Mouse (Mus musculus) midbrain, embryonic 13.5 days (tissue): ENCODE measurements around the gene Tbc1d22a. TPM values are rescaled to one million over a fixed set of nuclear protein-coding genes. Genes with fewer than 3 reads are reported as not detected.
"Not testable (repeated sequence)": the region's sequence is repeated elsewhere in the genome, so short reads cannot be mapped to it uniquely, and the experiment has no call there.

Experiments
- ATAC-seq: fragments of 200-750 bp; cut with Nextera tagmentation; 2 replicates; pipeline ENCODE4 v1.8.0; 2017; ENCODE audit warnings: mild to moderate bottlenecking, moderate TSS enrichment, moderate library complexity
- H3K27ac ChIP-seq: fragments of 300-500 bp; sonication (generic); 2 replicates; pipeline ENCODE4 v1.5.1; 2015; ENCODE audit warnings: inconsistent platforms, mild to moderate bottlenecking, moderate library complexity
- H3K27me3 ChIP-seq: fragments of 300-500 bp; sonication (generic); 2 replicates; pipeline ENCODE4 v1.6.1; 2015; ENCODE audit warnings: mild to moderate bottlenecking, inconsistent platforms
- H3K36me3 ChIP-seq: fragments of 300-500 bp; sonication (generic); 2 replicates; pipeline ENCODE4 v1.6.1; 2015; ENCODE audit warnings: mild to moderate bottlenecking, inconsistent platforms
- H3K4me1 ChIP-seq: fragments of 300-500 bp; sonication (generic); replicated peaks from 2 replicates; pipeline ENCODE4 v1.6.1; 2015; ENCODE audit warnings: inconsistent platforms
- H3K4me2 ChIP-seq: fragments of 300-500 bp; sonication (generic); replicated peaks from 2 replicates; pipeline ENCODE4 v1.6.1; 2015; ENCODE audit warnings: moderate library complexity, mild to moderate bottlenecking, inconsistent platforms
- H3K4me3 ChIP-seq: fragments of 300-500 bp; sonication (generic); replicated peaks from 2 replicates; pipeline ENCODE4 v1.5.1; 2015; ENCODE audit warnings: mild to moderate bottlenecking, inconsistent platforms
- H3K9ac ChIP-seq: fragments of 300-500 bp; sonication (generic); replicated peaks from 2 replicates; pipeline ENCODE4 v1.6.1; 2015; ENCODE audit warnings: mild to moderate bottlenecking, inconsistent platforms
- H3K9me3 ChIP-seq: fragments of 300-500 bp; sonication (generic); 2 replicates; pipeline ENCODE4 v1.6.1; 2016; ENCODE audit warnings: mild to moderate bottlenecking, inconsistent platforms
- WGBS: fragments of 180-500 bp; shearing (Covaris S2); methylation state at CpG from one replicate; pipeline ENCODE4 v1.1.7; 2015; 5-methylcytosine and 5-hydroxymethylcytosine counted together
- polyA plus RNA-seq: library from polyadenylated mRNA; unstranded; fragments of >200 nt; fragmentation: Nextera tagmentation; extraction: Ambion mirVana; gene quantifications from 2 replicates; pipeline ENCODE4 v1.2.1, GENCODE M21; 2015

The Tbc1d22a gene
- polyA plus RNA-seq, 1 experiment from 2014 or later, result 13.4 TPM

- Histone ChIP-seq H3K27ac (0 out of 2 replicates have a peak overlapping the region, but pooled peaks have one; percentile 90), H3K27me3 (peaks cover 5% of the 10 kb centered on the region; the same call in 1 of the 2 replicates), H3K4me2 (peak overlapping the region; percentile 82), H3K36me3 (no peaks in the 10 kb centered on the region), H3K9ac (peak overlapping the region; percentile 95), H3K4me1 (peaks cover 54% of the 10 kb centered on the region), H3K9me3 (no peaks in the 10 kb centered on the region), H3K4me3 (peak overlapping the region; percentile 86)
- WGBS, result 71% methylated on average over 5 of the region's 5 CpGs
- no peak for ATAC-seq
These were observed 30.2 kb upstream of the Tbc1d22a start for GRCm38 (mm10) chr15:86184071-86184470.

- H3K4me2 ChIP-seq, result peak overlapping the region; percentile 82
- peak overlapping the region; percentile 90 for H3K27ac ChIP-seq
- no peaks in the 10 kb centered on the region for H3K9me3 ChIP-seq
- H3K4me1 ChIP-seq, result peaks cover 60% of the 10 kb centered on the region
- peak; percentile 65 for ATAC-seq
- under 1% methylated on average over 70 of the region's 70 CpGs for WGBS
- peaks cover 5% of the 10 kb centered on the region; the same call in 1 of the 2 replicates for H3K27me3 ChIP-seq
- H3K9ac ChIP-seq, result peak overlapping the region; percentile 95
- peak overlapping the region; percentile 86 for H3K4me3 ChIP-seq
- H3K36me3 ChIP-seq, result no peaks in the 10 kb centered on the region
These were observed 29.2 kb upstream of the Tbc1d22a start for GRCm38 (mm10) chr15:86184851-86185688.

DNA sequence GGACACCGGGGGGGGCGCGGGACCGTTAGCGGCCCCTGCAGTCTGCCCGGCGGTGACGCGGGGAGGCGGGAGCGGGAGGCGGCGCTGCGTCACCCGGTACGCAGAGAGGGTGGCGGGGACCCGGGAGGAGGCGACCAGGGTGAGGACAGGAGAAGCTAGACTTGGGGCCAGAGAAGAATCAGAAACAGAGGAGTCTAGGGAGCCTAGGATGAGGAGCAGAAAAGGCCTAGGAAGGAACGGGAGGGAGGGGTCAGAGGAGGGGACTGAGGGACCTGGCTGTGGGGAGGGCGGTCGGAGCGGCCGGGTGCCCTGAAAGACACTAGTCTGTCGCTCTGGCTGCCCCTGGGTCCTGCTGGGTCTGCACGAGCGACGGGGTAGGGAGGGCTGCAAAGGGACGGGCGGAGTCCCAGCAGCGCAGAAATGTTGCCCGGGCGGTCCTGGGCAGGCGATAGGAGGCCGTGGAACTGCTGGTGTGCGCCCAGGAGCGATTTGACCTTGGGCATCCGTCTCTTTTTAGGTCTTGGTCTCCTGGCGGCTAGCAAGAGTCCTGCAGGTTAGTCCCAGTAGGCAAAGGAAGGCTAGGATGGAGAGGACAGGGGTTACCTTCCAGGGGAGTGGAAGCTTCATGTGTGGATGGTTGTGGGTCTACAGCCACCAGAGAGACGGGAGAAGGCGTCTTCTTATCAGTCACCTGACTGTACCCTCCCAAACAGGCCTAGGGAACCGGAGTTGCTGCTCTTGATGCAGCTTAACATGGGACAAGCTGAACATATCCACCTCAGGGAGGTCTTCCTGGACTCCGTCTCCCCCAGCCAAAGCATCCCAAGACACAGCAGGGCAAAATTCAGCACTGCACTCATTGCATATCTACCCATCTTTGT, 28.3 kb upstream of the Tbc1d22a start, which contains the start of gene Cerk:
Gene Cerk, minus strand, starts transcription at position 453 of the 881 bp plus-strand sequence.
- H3K4me1 ChIP-seq, result peaks cover 60% of the 10 kb centered on the region
- WGBS, result 3% methylated on average over 42 of the region's 43 CpGs
- peak within 1 kb of the TSS; percentile 90 for H3K27ac ChIP-seq
- H3K27me3 ChIP-seq, result peaks cover 5% of the 10 kb centered on the region; the same call in 1 of the 2 replicates
- H3K36me3 ChIP-seq, result no peaks in the 10 kb centered on the region
- ATAC-seq, result peak; percentile 73
- peak within 1 kb of the TSS; percentile 95 for H3K9ac ChIP-seq
- H3K4me3 ChIP-seq, result peak within 1 kb of the TSS; percentile 86
- no peaks in the 10 kb centered on the region for H3K9me3 ChIP-seq
- H3K4me2 ChIP-seq, result peak within 1 kb of the TSS; percentile 82

GRCm38 (mm10) chr15:86186686-86187085, 27.6 kb upstream of the Tbc1d22a start:
- Histone ChIP-seq H3K4me1 (peaks cover 59% of the 10 kb centered on the region), H3K36me3 (no peaks in the 10 kb centered on the region)

GRCm38 (mm10) chr15:86188186-86188585, 26.1 kb upstream of the Tbc1d22a start:
- no peak overlapping the region for H3K4me3 ChIP-seq
- 21% methylated on average over 5 of the region's 5 CpGs for WGBS
- peak; percentile 40; the same call in 1 of the 2 replicates for ATAC-seq
- peaks cover 5% of the 10 kb centered on the region; the same call in 1 of the 2 replicates for H3K27me3 ChIP-seq
- H3K36me3 ChIP-seq, result no peaks in the 10 kb centered on the region
- H3K27ac ChIP-seq, result peak overlapping the region; percentile 53
- H3K9ac ChIP-seq, result peak overlapping the region; percentile 32; the same call in 1 of the 2 replicates
- H3K4me2 ChIP-seq, result no peak overlapping the region
- H3K4me1 ChIP-seq, result peaks cover 46% of the 10 kb centered on the region
- no peaks in the 10 kb centered on the region for H3K9me3 ChIP-seq

More at GRCm38 (mm10) chr15:86186686-86187085, 27.6 kb upstream of the Tbc1d22a start:
- Histone ChIP-seq H3K27ac (peak overlapping the region; percentile 90; the same call in 1 of the 2 replicates), H3K4me2 (peak overlapping the region; percentile 82; the same call in 1 of the 2 replicates), H3K9ac (no peak overlapping the region), H3K4me3 (peak overlapping the region; percentile 86; the same call in 1 of the 2 replicates), H3K9me3 (no peaks in the 10 kb centered on the region), H3K27me3 (peaks cover 5% of the 10 kb centered on the region; the same call in 1 of the 2 replicates)
- ATAC-seq, result no peak
- 51% methylated on average over 3 of the region's 3 CpGs for WGBS

- Histone ChIP-seq H3K4me3 (no peak overlapping the region), H3K9me3 (no peaks in the 10 kb centered on the region), H3K9ac (0 out of 2 replicates have a peak overlapping the region, but pooled peaks have one; percentile 14), H3K4me1 (peaks cover 41% of the 10 kb centered on the region), H3K36me3 (no peaks in the 10 kb centered on the region), H3K27me3 (peaks cover 5% of the 10 kb centered on the region; the same call in 1 of the 2 replicates), H3K27ac (peak overlapping the region; percentile 53), H3K4me2 (no peak overlapping the region)
- ATAC-seq, result no peak
- 40% methylated on average over 10 of the region's 10 CpGs for WGBS
These were observed 25.4 kb upstream of the Tbc1d22a start for GRCm38 (mm10) chr15:86188746-86189470.

DNA sequence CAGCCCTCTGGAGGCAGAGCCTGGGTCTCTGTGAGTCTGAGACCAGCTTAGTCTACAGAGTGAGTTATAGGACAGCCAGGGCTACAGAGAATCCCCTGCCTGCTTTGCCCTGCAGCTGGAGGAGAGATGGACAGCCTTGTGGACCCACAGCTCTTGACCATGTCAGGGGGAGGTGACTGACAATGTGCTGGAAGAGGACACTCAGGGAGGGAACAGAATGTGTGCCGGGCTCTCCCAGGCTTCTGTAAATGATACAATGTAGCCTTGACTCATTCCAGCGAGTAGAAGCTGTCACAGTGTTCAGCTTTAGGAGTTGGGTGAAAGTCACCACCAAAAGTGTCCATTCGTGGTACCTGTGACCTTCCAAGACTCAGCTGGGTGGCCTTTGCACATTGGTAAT, 23.9 kb upstream of the Tbc1d22a start:
- Histone ChIP-seq H3K36me3 (no peaks in the 10 kb centered on the region), H3K9me3 (no peaks in the 10 kb centered on the region), H3K9ac (no peak overlapping the region), H3K4me2 (no peak overlapping the region), H3K27ac (no peak overlapping the region), H3K4me1 (peaks cover 29% of the 10 kb centered on the region), H3K27me3 (peaks cover 5% of the 10 kb centered on the region; the same call in 1 of the 2 replicates), H3K4me3 (no peak overlapping the region)
- 75% methylated on average over 3 of the region's 3 CpGs for WGBS
- no peak for ATAC-seq

DNA sequence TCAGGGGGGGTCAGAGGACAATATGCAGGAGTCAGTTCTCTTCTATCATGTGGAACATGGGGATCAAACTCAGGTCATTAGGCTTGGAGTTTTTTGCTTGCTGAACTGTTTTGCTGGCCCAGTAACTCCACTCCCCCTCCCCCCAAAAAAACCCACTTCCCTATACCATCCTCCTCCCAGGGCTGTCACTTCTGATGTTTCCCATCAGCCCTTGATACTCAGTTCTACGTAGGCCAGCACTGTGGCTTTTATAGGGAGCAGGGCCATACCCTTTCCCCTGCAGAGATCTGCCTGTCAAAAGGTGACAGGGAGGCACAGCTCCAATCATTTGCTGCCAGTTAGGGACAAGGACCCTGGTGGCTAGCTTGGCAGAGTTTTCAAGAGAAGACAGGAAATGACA, 22.8 kb upstream of the Tbc1d22a start:
- ATAC-seq, result no peak
- Histone ChIP-seq H3K27ac (no peak overlapping the region), H3K9me3 (no peaks in the 10 kb centered on the region), H3K4me1 (peaks cover 22% of the 10 kb centered on the region), H3K4me3 (no peak overlapping the region), H3K4me2 (no peak overlapping the region), H3K36me3 (no peaks in the 10 kb centered on the region), H3K9ac (no peak overlapping the region), H3K27me3 (peaks cover 4% of the 10 kb centered on the region; the same call in 1 of the 2 replicates)
- 44% methylated on average over 1 of the region's 1 CpGs for WGBS

DNA sequence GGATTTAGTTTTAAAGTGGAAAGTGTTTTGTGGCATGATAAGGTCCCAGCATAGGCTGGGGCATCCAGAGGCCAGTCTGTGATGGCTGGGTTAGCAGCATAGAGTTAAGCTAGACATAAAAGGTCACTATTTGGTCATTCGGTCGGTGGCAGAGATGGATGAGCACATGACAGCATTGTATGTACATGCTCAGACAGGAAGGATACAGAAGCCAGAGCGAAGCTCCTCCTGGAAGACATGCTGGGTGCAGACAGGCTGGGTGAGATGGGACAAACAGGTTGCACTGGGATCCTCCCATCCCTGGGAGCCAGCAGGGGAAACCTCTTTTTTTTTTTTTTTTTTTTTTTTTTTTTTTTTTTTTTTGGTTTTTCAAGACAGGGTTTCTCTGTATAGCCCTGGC, 22.3 kb upstream of the Tbc1d22a start:
- 82% methylated on average over 3 of the region's 3 CpGs for WGBS
- Histone ChIP-seq H3K27ac (no peak overlapping the region), H3K4me3 (no peak overlapping the region), H3K9me3 (no peaks in the 10 kb centered on the region), H3K9ac (no peak overlapping the region), H3K4me1 (peaks cover 18% of the 10 kb centered on the region), H3K27me3 (no peaks in the 10 kb centered on the region), H3K36me3 (no peaks in the 10 kb centered on the region), H3K4me2 (no peak overlapping the region)
- ATAC-seq, result no peak

- H3K9ac ChIP-seq, H3K9me3 ChIP-seq, H3K4me3 ChIP-seq, H3K36me3 ChIP-seq, H3K27me3 ChIP-seq, H3K27ac ChIP-seq, H3K4me1 ChIP-seq, H3K4me2 ChIP-seq: not testable (repeated sequence)
- ATAC-seq, result peak; percentile 89
- WGBS, result 86% methylated on average over 55 of the region's 55 CpGs
These were observed 19.4 kb upstream of the Tbc1d22a start for GRCm38 (mm10) chr15:86194676-86195453.
